Mouse (Mus musculus): ENCODE results near the gene Zswim5.

DNA sequence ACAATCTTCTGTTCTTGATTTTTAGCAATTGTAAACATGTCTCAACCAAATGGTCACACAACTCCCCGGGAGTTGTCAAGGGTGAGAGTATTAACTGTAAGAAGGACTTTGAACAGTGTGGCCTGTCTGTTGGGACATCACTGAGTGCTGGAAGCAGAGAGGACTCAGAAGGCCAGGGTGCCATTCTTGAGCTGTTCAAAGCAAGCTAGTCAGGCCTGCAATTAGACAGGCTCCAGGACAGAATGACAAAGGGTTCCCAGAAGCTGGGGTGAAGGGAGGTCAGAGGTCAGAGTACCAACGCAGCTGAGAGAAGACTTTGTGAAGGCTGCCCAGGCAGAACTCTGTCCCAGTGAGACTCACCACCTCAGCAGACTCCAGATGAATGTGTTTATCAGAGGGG is 38.2 kb upstream of the Zswim5 start:
- TF ChIP-seq POLR2A (IDR thresholded peaks at IDR 0.05; ENCODE audit: insufficient read depth, low read depth, low read length) (no peak), CTCF (IDR thresholded peaks at IDR 0.05; ENCODE audit: insufficient read depth, low read depth, low read length) (no peak)
